Mouse (Mus musculus): ENCODE results near the gene Sp2. TPM values are rescaled to one million over a fixed set of nuclear protein-coding genes. Genes with fewer than 3 reads are reported as not detected.

Gene Sp2
- total and polyA plus RNA-seq, 3 experiments, result 1.1 to 21.0 (median 2.8) TPM

DNA sequence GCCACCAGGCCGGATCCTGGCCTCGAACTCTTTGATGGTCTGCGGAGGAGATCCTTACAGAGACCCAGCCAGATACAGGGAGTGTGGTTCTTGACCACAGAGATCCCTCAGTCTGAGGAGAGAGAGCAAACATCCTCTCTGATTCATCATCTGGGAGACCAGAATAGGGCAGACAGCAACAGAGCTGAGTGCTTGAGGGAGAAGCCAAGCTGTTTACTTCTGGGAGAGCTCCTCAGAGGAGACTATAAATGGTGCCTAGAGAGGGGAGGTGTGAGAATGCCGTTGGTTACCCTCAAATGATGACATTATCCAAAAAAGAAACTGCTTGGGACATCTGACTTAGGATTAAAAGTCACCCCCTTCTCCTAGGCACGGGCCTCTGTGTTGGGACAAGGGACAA is 8.7 kb upstream of the Sp2 start:
- Histone ChIP-seq H3K4me1 (ENCODE audit: control insufficient read depth in 1 of 2, insufficient read depth in 2 of 2) (peaks cover 59 to 93% of the 10 kb centered on the region in 2 experiments), H3K79me2 (replicated peaks; ENCODE audit: control insufficient read depth, extremely low read depth, insufficient read depth, poor library complexity, severe bottlenecking) (no peaks in the 10 kb centered on the region), H3K36me3 (replicated peaks in 1 of 2; ENCODE audit: control insufficient read depth in 1 of 2, insufficient read depth in 1 of 2, low read length in 1 of 2) (peaks cover 0 to 6% of the 10 kb centered on the region in 2 experiments), H3K9me3 (replicated peaks; ENCODE audit: low read length) (no peaks in the 10 kb centered on the region), H3K9ac (ENCODE audit: insufficient read depth, low read depth) (no peak overlapping the region; the same call in 1 of the 2 replicates), H3K4me3 (replicated peaks in 1 of 3; ENCODE audit: low read depth in 2 of 3, low read length in 2 of 3, poor library complexity in 1 of 3) (no peak overlapping the region), H3K4me2 (ENCODE audit: insufficient read depth, low read depth, poor library complexity, severe bottlenecking) (no peak overlapping the region), H3K27ac (ENCODE audit: insufficient read depth, low read depth) (peak overlapping the region; percentile 88; the same call in 1 of the 2 replicates), H3K27me3 (replicated peaks) (no peaks in the 10 kb centered on the region)
- no peak for TF ChIP-seq IRF4 (IDR thresholded peaks at IDR 0.05; ENCODE audit: low read depth, low read length)
- no peak for TF ChIP-seq TBP (conservative IDR thresholded peaks at IDR 0.05; ENCODE audit: low read depth, low read length)
- no peak for TF ChIP-seq USF2 (conservative IDR thresholded peaks at IDR 0.05; ENCODE audit: low read depth, low read length)
- TF ChIP-seq ZNF384 (IDR thresholded peaks at IDR 0.05; ENCODE audit: low read depth, low read length), result no peak
- no peak for TF ChIP-seq ZKSCAN1 (IDR thresholded peaks at IDR 0.05; ENCODE audit: borderline replicate concordance, low read depth, low read length)
- DNase-seq (ENCODE audit: extremely low read depth), result no peak
- dilution Hi-C loops (cut with MboI; ENCODE audit: extremely low pct_ligation_motif_present, extremely low pct_unique_long_range_greater_than_20kb, low sequenced_read_pairs) (no loop called here), in situ Hi-C loops (cut with MboI; ENCODE audit: low pct_ligation_motif_present, low pct_unique_long_range_greater_than_20kb, low sequenced_read_pairs) (no loop called here)

DNA sequence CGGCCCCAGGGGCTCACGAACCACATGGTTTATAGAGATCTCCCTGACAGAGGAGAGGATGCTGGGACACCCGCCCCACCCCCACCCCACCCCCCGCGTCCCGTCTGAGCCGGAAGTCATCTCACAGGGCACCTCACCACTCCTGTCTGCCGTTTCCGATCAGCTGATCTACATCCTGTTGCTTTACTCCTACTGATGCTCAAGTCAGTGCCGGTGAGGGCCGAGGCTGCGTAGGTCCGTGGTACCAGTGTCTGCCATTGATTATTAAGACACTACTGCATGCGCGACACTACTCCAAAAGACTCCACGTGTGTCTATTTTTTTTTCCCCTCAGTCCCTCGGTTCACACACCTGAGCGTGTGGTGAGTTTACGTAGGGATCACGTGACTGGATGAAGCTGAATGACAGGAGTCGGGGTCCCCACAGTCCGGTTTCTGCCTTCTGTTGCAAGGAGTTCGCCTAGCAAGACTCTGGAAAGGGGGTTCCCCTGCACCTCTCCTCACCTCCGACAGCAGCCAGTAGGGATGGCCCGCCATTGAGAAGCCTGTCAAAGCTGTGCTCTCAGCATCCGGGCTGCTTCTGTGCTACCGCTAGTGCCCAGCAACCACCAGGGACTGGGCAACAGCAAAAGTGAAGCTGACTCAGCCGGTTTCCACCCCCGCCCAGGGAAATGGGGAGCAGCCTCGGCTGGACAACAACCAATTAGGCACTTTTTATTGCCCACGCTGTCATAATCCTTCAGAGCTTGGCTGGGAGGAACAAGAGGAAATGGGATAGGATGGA is 5.3 kb upstream of the Sp2 start:
- Histone ChIP-seq H3K9me3 (replicated peaks; ENCODE audit: low read length) (no peaks in the 10 kb centered on the region), H3K36me3 (replicated peaks in 1 of 2; ENCODE audit: control insufficient read depth in 1 of 2, insufficient read depth in 1 of 2, low read length in 1 of 2) (peaks cover 0 to 6% of the 10 kb centered on the region in 2 experiments), H3K9ac (ENCODE audit: insufficient read depth, low read depth) (peak overlapping the region; percentile 30), H3K4me1 (ENCODE audit: control insufficient read depth in 1 of 2, insufficient read depth in 2 of 2) (peaks cover 50 to 95% of the 10 kb centered on the region in 2 experiments), H3K27me3 (replicated peaks) (no peaks in the 10 kb centered on the region), H3K4me2 (ENCODE audit: insufficient read depth, low read depth, poor library complexity, severe bottlenecking) (peak overlapping the region; percentile 56), H3K27ac (ENCODE audit: insufficient read depth, low read depth) (peak overlapping the region; percentile 61), H3K79me2 (replicated peaks; ENCODE audit: control insufficient read depth, extremely low read depth, insufficient read depth, poor library complexity, severe bottlenecking) (no peaks in the 10 kb centered on the region), H3K4me3 (replicated peaks in 1 of 3; ENCODE audit: low read depth in 2 of 3, low read length in 2 of 3, poor library complexity in 1 of 3) (peak overlapping the region; percentile 35 to 50 (median 47))
- dilution Hi-C loops (cut with MboI; ENCODE audit: extremely low pct_ligation_motif_present, extremely low pct_unique_long_range_greater_than_20kb, low sequenced_read_pairs) (no loop called here), in situ Hi-C loops (cut with MboI; ENCODE audit: low pct_ligation_motif_present, low pct_unique_long_range_greater_than_20kb, low sequenced_read_pairs) (loop anchor here (5.0 kb wide), 1 partner anchor 34 kb away; no protein-coding TSS in a partner anchor)
- peak; percentile 89 for DNase-seq (ENCODE audit: extremely low read depth)
- TF ChIP-seq JUN (IDR thresholded peaks at IDR 0.05; ENCODE audit: insufficient read depth, low read depth, low read length) (no peak), ZKSCAN1 (IDR thresholded peaks at IDR 0.05; ENCODE audit: borderline replicate concordance, low read depth, low read length) (no peak), POLR2A (IDR thresholded peaks at IDR 0.05; ENCODE audit: low read depth, low read length) (peak; percentile 80), MEF2A (IDR thresholded peaks at IDR 0.05; ENCODE audit: borderline replicate concordance, low read depth, low read length) (peak; percentile 70; the same call in 1 of the 2 replicates), CHD1 (IDR thresholded peaks at IDR 0.05; ENCODE audit: low read depth, low read length) (no peak), NELFE (IDR thresholded peaks at IDR 0.05; ENCODE audit: low read depth, low read length) (peak; percentile 76), BHLHE40 (IDR thresholded peaks at IDR 0.05; ENCODE audit: low read depth, low read length) (peak; percentile 95), E2F4 (IDR thresholded peaks at IDR 0.05; ENCODE audit: insufficient replicate concordance, low read depth, low read length) (no peak), ZC3H11A (IDR thresholded peaks at IDR 0.05; ENCODE audit: low read depth, low read length) (no peak), TBP (conservative IDR thresholded peaks at IDR 0.05; ENCODE audit: low read depth, low read length) (peak; percentile 39; the same call in 1 of the 2 replicates), ZMIZ1 (IDR thresholded peaks at IDR 0.05; ENCODE audit: low read depth, low read length) (no peak), USF2 (conservative IDR thresholded peaks at IDR 0.05; ENCODE audit: low read depth, low read length) (peak; percentile 92), UBTF (IDR thresholded peaks at IDR 0.05; ENCODE audit: low read depth, low read length) (0 out of 2 replicates have a peak, but pooled peaks have one; percentile 32), MAX (IDR thresholded peaks at IDR 0.05; ENCODE audit: low read length) (peak; percentile 94), POLR2AphosphoS2 (IDR thresholded peaks at IDR 0.05; ENCODE audit: low read depth, low read length) (0 out of 2 replicates have a peak, but pooled peaks have one; percentile 65), SMC3 (IDR thresholded peaks at IDR 0.05; ENCODE audit: low read depth, low read length) (no peak), PAX5 (IDR thresholded peaks at IDR 0.05; ENCODE audit: low read length) (no peak), ELF1 (IDR thresholded peaks at IDR 0.05; ENCODE audit: low read depth, low read length) (peak; percentile 82), RAD21 (IDR thresholded peaks at IDR 0.05; ENCODE audit: low read depth, low read length) (no peak; the same call in 1 of the 2 replicates), ETS1 (conservative IDR thresholded peaks at IDR 0.05; ENCODE audit: low read depth, low read length) (peak; percentile 89), CTCF (conservative IDR thresholded peaks at IDR 0.05 in 1 of 2, IDR thresholded peaks at IDR 0.05 in 1 of 2; ENCODE audit: low read depth in 2 of 2, low read length in 2 of 2) (no peak), RCOR1 (conservative IDR thresholded peaks at IDR 0.05; ENCODE audit: low read depth, low read length) (peak; percentile 62; the same call in 1 of the 2 replicates), NRF1 (IDR thresholded peaks at IDR 0.05; ENCODE audit: low read depth, low read length) (peak; percentile 34; the same call in 1 of the 2 replicates), GABPA (IDR thresholded peaks at IDR 0.05; ENCODE audit: insufficient replicate concordance, low read depth, low read length) (no peak), USF1 (IDR thresholded peaks at IDR 0.05; ENCODE audit: low read depth, low read length) (peak; percentile 91), TCF12 (IDR thresholded peaks at IDR 0.05; ENCODE audit: low read depth, low read length) (peak; percentile 83), MAZ (IDR thresholded peaks at IDR 0.05; ENCODE audit: low read depth, low read length) (peak; percentile 61; the same call in 1 of the 2 replicates), EP300 (IDR thresholded peaks at IDR 0.05; ENCODE audit: low read length) (0 out of 2 replicates have a peak, but pooled peaks have one; percentile 22)

Measured in CH12.LX (cell line).